Mouse (Mus musculus): ENCODE data around the gene Gm42417. TPM values are rescaled to one million over a fixed set of nuclear protein-coding genes. Genes with fewer than 3 reads are reported as not detected.

The Gm42417 gene
- total RNA-seq, 4 experiments from 2014 or later: not detected

Small RNA genes lying within 50 kb of the gene (microRNA-seq; reads per million reads assigned to microRNA genes)
- 0 reads per million in 2 experiments for gene Gm47280

Other genes starting within 250 kb of the Gm42417 start
- 10 to 100 TPM; 10.9 to 18.8 (median 13.0) TPM for gene Arid5a, start 231.7 kb downstream of the Gm42417 start, total RNA-seq (2022)
- 10 to 100 TPM; 63.9 to 88.2 (median 74.6) TPM for gene Kansl3, start 170.2 kb downstream of the Gm42417 start, total RNA-seq (2022)
- not detected for gene Fer1l5, start 167.1 kb downstream of the Gm42417 start, total RNA-seq (2022)
- 10 to 100 TPM; 36.4 to 46.7 (median 39.1) TPM for gene Lman2l, start 94.2 kb downstream of the Gm42417 start, total RNA-seq (2022)
- gene Cnnm4, start 67.8 kb downstream of the Gm42417 start, total RNA-seq (2022): 10 to 100 TPM; 11.7 to 13.7 (median 12.2) TPM
- 10 to 100 TPM; 31.8 to 38.3 (median 33.4) TPM for gene Cnnm3, start 27.6 kb downstream of the Gm42417 start, total RNA-seq (2022)
- 1 to 10 TPM; 3.9 to 6.0 (median 5.0) TPM for gene Ankrd23, start 2.5 kb downstream of the Gm42417 start, total RNA-seq (2022)
- gene Ankrd39, start 8.0 kb upstream of the Gm42417 start, total RNA-seq (2022): 10 to 100 TPM; 13.1 to 17.0 (median 14.9) TPM
- 10 to 100 TPM; 16.1 to 23.4 (median 19.2) TPM for gene Sema4c, start 18.9 kb upstream of the Gm42417 start, total RNA-seq (2022)
- under 1 TPM in 1 of 4 experiments, not detected in 3; 0.57 TPM for gene Fam178b, start 143.8 kb upstream of the Gm42417 start, total RNA-seq (2022)
- gene Cox5b, start 152.0 kb upstream of the Gm42417 start, total RNA-seq (2022): 100 to 1,000 TPM; 511 to 653 (median 570) TPM
- gene 4933424G06Rik, start 170.7 kb upstream of the Gm42417 start, total RNA-seq (2022): 1 to 10 TPM in 3 of 4 experiments, not detected in 1; 1.0 to 1.1 (median 1.0) TPM
- gene Actr1b, start 175.0 kb upstream of the Gm42417 start, total RNA-seq (2022): 100 to 1,000 TPM; 288 to 349 (median 302) TPM
- gene Zap70, start 222.4 kb upstream of the Gm42417 start, total RNA-seq (2022): 1 to 10 TPM in 3 of 4 experiments, under 1 TPM in 1; 0.49 to 2.2 (median 1.5) TPM

Data from left cerebral cortex, adult 8-10 months (tissue).